Mouse (Mus musculus) monocyte, adult 5-6 weeks (primary cell): ENCODE data around the gene Rps18. TPM values are rescaled to one million over a fixed set of nuclear protein-coding genes. Genes with fewer than 3 reads are reported as not detected.

Source experiments
- ATAC-seq: fragments of 153-309, 156-312 bp; replicated peaks from 2 replicates; pipeline ENCODE4 v1.8.0; 2017; ENCODE audit warnings: mild to moderate bottlenecking; ENCODE audit not compliant: low TSS enrichment, insufficient number of reproducible peaks, severe bottlenecking, poor library complexity, low FRiP score
- total RNA-seq: library from RNA; stranded (forward); fragments of 200-1000, 200-491, 200-594 nt; gene quantifications from 3 replicates; pipeline ENCODE4 v1.2.3, GENCODE M21; 2017

Gene Rps18
- total RNA-seq, 1 experiment from 2014 or later, result 817 TPM

DNA sequence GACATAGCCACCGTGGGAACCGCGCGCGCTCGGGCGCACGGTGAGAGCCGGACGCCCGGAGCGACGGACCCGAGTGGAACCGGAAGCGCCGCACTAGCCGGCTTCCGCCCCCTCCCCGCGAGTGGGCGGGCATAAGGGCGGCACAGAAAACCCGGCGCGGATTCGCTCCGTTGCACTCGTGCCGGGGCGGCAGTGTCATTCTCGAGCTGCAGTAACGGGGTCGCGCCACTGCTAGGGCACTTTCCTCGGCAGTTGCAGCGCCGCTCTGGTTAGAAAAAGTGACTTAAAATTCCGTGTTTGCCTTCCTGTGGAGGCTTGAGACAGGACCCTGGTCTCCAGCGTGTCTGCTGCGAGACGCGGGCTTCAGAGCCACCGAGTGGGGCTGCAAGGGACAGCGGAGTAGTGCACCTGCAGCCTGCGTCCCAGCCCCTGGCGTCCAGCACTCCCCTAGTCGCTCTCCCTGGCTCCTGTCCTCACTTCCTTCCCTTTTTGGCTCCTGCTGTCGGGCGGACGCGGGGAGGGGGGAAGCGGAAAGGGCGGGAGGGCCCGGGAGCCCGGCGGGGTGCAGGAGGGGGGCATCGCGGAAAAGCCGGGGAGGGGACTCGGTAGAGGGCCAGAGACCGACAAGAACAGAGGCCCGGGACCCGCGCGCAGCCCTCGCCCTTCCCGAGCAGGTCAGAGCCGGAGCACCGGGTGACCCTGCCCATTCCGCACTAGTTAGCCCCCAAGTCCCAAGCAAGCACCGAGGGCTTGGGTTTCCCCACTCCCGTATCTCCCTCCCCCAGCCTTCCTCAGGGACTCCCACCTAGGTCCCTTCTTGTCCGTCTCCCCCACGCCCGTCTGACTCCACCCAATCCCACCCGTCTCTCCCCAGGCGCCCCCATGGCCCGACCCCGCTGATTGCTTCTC, 26.2 kb downstream of the Rps18 start, which contains the start of gene Rgl2:
Rgl2 (plus strand) TSS at position 173 of the 909 bp plus-strand sequence.
- ATAC-seq, result peak; percentile 49

GRCm38 (mm10) chr17:33928251-33928947, 27.4 kb downstream of the Rps18 start:
- no peak for ATAC-seq

DNA sequence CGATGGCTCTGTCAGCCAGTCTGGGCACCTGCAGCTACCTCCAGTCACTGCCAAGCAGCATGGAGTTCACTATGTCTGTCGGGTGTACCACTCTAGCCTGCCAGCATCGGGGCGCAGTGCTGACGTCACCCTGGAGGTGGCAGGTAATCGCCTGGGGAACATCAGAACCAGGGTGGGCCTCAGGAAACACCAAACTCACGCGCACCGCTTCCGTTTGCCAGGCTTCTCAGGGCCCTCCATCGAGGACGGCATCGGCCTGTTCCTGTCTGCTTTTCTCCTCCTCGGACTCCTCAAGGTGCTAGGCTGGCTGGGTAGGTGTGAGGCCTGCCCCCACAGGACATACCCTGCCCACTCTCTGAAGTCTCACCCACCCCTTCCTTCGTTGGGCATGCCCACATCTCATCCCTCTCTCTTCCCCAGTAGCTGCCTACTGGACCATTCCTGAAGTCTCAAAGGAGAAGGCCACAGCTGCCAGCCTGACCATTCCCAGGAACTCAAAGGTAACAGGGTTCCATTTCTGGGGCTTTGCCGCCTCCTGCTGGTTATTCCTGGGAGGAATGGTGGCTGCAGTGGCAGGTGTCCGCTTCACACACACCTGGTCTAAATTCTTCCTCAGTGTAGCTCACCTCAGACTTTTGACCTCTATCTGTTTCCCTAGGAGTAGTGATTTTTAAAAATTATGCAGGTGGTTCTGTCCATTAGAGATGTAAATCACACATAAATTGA, 29.4 kb downstream of the Rps18 start:
- no peak for ATAC-seq

DNA sequence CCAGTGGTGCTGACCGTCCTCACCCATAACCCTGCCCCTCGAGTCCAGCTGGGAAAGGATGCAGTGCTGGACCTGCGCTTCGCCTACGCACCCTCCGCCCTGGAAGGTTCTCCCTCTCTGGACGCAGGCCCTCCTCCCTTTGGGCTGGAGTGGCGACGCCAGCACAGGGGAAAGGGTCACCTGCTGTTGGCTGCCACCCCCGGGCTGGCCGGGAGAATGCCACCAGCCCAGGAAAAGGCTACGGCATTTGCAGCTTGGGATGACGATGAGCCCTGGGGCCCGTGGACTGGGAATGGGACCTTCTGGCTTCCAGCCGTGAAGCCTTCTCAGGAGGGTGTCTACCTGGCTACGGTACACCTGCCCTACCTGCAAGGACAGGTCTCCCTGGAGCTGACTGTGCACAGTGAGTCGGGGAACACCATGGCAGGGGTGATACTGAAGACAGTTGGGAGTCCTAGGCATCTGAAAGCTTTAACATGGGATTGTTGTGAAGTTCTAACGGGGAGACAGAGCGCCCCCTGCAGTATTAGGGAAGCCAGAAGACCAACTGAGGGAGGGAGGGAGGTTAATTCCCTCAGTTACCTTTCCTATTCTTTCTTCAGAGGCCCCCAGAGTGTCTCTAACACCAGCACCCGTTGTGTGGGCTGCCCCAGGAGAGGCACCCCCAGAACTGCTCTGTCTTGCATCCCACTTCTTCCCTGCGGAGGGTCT, 30.2 kb downstream of the Rps18 start:
- no peak for ATAC-seq

- ATAC-seq, result no peak
These were observed 31.1 kb downstream of the Rps18 start for GRCm38 (mm10) chr17:33924577-33925283.

DNA sequence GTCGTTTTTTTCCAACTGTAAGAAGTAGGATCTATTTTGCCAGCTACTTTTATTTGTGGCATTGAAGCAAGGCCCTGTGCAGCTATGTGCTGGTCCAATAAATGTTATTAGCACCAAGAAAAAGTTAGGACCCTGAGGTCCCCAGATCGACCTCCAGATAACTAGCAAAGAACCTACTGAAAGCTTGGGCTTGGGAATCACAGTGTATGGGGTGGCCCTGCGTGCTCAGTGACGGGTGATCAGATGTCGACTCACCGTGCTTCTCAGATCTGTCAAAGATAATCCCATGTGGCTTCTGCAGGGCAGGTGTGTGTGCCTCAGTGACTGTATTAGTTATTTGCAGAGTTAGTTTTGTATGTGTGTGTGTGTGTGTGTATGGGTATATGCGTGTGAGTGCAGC, 34.4 kb downstream of the Rps18 start:
- no peak for ATAC-seq

- peak; percentile 40 for ATAC-seq
These were observed 35.3 kb downstream of the Rps18 start for GRCm38 (mm10) chr17:33920282-33921097.

DNA sequence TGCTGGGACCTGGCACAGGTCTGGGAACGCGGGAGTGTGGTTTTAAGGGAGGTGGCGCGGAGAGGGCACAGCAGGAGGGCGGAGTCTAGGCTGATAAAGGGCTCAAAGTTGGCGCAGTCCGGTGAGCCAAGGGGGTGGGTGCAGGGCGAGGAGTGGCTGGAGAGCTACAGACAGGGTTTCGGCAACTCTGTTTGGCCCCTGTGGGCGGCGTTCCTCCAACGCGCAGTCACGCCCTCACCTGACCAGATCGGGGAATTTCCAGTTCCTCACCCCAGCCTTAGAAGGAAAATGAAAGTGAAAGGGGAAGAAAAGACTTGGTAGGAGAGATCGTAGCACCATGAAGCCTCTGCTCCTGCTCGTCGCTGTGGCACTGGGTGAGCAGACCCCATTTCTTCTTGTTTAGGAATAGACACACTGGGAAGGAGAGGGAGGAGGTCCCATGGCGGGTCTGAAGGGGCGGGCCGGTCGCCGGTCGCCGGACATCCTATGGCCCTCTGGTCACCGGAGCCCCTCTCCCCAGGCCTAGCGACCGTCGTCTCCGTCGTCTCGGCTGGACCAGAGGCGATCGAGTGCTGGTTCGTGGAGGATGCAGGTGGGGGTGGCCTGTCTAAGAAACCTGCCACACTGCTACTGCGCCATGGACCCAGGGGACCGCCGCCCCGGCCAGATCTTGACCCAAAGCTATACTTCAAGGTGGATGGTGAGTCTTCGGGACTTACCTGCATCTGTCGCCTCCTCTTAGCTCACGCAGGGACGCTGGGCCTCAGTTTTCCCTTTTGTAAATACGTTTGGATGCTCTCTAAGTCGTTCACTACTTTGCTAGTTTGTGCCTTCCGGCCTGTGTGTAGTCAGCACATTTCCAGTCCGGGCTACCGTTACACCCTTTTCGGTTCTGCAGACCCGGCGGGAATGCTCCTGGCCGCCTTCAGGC, 36.2 kb downstream of the Rps18 start:
- ATAC-seq, result peak; percentile 57

GRCm38 (mm10) chr17:33918293-33919203, 37.3 kb downstream of the Rps18 start:
- no peak for ATAC-seq

DNA sequence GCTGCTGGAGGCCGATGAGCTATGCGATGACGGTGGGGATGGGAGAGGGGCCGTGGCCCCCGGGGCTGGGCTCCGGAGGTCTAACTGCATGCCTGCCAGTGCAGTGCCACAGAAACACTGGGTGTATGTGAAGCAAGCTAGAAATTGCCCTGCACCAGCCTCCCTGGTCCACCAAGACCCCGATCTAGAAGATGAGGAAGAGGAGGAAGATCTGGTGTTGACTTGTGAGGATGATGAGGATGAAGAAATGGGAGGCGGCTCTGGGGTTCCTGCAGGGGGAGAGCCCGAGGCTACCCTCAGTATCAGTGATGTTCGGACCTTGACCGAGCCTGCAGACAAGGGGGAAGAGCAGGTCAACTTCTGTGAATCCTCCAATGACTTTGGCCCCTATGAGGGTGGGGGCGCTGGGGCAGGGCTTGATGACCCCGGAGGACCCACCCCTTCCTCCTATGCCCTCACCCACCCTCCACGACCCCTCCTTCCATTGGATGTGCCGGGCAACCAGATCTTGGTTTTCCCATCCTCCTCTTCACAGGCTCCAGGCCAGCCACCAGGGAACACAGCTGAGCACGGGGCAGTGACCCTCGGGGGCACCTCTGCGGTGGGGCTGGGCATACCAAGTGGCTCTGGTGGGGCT, 38.0 kb downstream of the Rps18 start:
- ATAC-seq, result no peak

DNA sequence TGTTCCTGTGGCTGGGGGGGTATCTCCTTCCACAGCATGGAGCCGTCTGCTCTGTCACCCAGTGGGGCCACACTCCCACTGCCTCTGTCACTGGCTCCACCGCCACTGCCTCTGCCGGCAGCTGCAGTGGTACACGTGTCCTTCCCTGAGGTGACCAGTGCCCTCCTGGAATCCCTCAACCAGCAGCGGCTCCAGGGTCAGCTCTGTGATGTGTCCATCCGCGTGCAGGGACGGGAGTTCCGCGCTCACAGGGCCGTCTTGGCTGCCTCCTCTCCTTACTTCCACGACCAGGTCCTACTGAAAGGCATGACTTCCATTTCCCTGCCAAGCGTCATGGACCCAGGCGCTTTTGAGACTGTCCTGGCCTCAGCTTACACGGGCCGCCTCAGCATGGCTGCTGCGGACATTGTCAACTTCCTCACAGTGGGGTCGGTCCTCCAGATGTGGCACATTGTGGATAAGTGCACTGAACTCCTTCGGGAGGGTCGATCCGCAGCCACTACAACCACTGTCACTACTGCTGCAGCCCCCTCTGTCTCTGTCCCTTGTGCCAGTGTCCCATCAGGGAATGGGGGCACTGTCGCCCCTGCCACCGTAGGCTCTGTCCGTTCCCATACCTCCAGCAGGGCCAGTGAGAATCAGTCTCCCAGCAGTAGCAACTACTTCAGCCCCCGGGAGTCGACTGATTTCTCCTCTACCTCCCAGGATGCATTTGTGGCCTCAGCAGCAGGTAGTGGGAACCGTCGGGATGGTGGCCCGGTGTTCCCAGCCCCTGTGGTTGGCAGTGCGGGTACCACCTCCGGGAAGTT, 38.8 kb downstream of the Rps18 start:
- ATAC-seq, result no peak

- ATAC-seq, result no peak
These were observed 39.5 kb downstream of the Rps18 start for GRCm38 (mm10) chr17:33916294-33916693.

DNA sequence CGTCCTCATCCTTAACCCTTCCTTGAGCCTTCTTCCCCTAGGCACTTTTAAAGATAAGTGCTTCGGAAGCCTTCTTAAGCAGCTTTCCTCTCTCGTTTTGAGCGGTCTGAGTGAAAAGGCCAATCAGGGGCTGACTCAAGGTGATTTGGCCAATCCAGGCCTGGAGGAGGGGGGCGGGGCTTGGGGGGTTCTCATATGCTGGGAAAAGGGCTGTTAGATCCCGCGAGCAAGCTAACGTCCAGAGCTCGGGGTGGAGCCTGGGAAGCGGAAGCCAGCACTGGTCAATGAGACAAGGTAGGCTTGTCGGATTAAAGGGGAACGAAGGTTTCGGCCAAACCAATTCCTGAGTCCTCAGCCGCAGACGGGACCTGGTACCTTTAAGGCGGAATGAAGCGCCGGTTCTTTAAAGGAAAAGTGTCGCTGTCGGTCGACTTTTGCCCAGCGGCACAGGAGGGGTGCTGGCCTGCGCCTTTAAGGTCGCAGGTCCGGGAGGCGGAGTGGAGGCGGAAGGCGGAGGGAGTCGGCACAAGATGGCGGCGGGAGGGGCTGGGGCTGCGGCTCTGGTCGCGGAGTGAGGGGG, 40.0 kb downstream of the Rps18 start, which contains the start of the genes Tapbp and Zbtb22:
Tapbp (plus strand) TSS at position 229 of the 580 bp plus-strand sequence.
Zbtb22 (plus strand) TSS at position 234 of the 580 bp plus-strand sequence.
- ATAC-seq, result peak; percentile 67

DNA sequence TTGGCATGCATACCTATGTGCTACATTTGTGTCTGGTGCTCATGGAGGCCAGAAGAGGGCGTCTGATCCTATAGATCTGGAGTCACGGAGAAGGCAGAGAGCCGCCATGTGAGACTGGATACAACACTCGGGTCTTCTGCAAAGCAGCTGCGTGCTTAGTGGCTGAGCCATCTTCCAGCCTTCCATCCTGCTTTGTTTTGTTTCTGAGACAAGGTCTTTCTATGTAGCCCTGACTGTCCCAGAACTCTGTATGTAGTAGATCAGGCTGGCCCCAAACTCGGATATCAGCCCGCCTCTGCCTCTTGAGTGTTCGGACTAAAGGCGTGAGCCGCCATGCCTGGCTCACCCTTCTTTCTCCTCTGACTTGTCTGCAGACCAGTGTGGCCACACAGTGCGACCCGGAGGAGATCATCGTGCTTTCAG, 40.8 kb downstream of the Rps18 start:
- ATAC-seq, result no peak
